Mouse (Mus musculus) midbrain, embryonic 14.5 days (tissue): ENCODE results near the gene Timeless. TPM values are rescaled to one million over a fixed set of nuclear protein-coding genes. Genes with fewer than 3 reads are reported as not detected.

ENCODE experiments used
- polyA plus RNA-seq: library from polyadenylated mRNA; unstranded; fragments of >200 nt; fragmentation: Nextera tagmentation; extraction: Ambion mirVana; gene quantifications from 2 replicates; pipeline ENCODE4 v1.2.1, GENCODE M21; 2014

Timeless gene
- polyA plus RNA-seq, 1 experiment from 2014 or later = 19.5 TPM

Other genes with a start within 250 kb of the Timeless start
- not detected in 2 replicates for gene Hsd17b6, start 224.5 kb upstream of the Timeless start, polyA plus RNA-seq
- 41.1 and 42.7 TPM in 2 replicates for gene Prim1, start 216.9 kb upstream of the Timeless start, polyA plus RNA-seq
- gene Naca, start 196.5 kb upstream of the Timeless start, polyA plus RNA-seq = 627 and 634 TPM in 2 replicates
- gene Ptges3, start 173.1 kb upstream of the Timeless start, polyA plus RNA-seq = 413 and 443 TPM in 2 replicates
- gene Atp5b, start 148.8 kb upstream of the Timeless start, polyA plus RNA-seq = 1,898 and 2,035 TPM in 2 replicates
- 14.8 and 19.4 TPM in 2 replicates for gene Baz2a, start 140.5 kb upstream of the Timeless start, polyA plus RNA-seq
- 5.0 and 7.1 TPM in 2 replicates for gene Rbms2, start 51.8 kb upstream of the Timeless start, polyA plus RNA-seq
- gene Gls2, start 37.6 kb upstream of the Timeless start, polyA plus RNA-seq = 0.70 and 1.3 TPM in 2 replicates
- gene Spryd4, start 20.3 kb upstream of the Timeless start, polyA plus RNA-seq = 15.1 and 16.8 TPM in 2 replicates
- gene Mip, start 6.2 kb upstream of the Timeless start, polyA plus RNA-seq = 0.12 and 0.17 TPM in 2 replicates
- not detected in 2 replicates for gene Apon, start 22.0 kb downstream of the Timeless start, polyA plus RNA-seq
- gene Apof, start 36.6 kb downstream of the Timeless start, polyA plus RNA-seq = not detected in 2 replicates
- 12.2 and 23.0 TPM in 2 replicates for gene Stat2, start 38.5 kb downstream of the Timeless start, polyA plus RNA-seq
- 0.22 TPM in 1 of 2 replicates, not detected in the other for gene Il23a, start 66.7 kb downstream of the Timeless start, polyA plus RNA-seq
- gene Pan2, start 71.3 kb downstream of the Timeless start, polyA plus RNA-seq = 18.5 and 23.0 TPM in 2 replicates
- 193 and 194 TPM in 2 replicates for gene Cnpy2, start 90.4 kb downstream of the Timeless start, polyA plus RNA-seq
- 221 and 247 TPM in 2 replicates for gene Cs, start 105.7 kb downstream of the Timeless start, polyA plus RNA-seq
- gene Coq10a, start 136.9 kb downstream of the Timeless start, polyA plus RNA-seq = 50.5 and 53.0 TPM in 2 replicates
- 13.3 and 14.1 TPM in 2 replicates for gene Ankrd52, start 145.1 kb downstream of the Timeless start, polyA plus RNA-seq
- not detected in 2 replicates for gene Slc39a5, start 169.2 kb downstream of the Timeless start, polyA plus RNA-seq
- gene Nabp2, start 179.4 kb downstream of the Timeless start, polyA plus RNA-seq = 142 and 144 TPM in 2 replicates
- gene Rnf41, start 179.6 kb downstream of the Timeless start, polyA plus RNA-seq = 80.3 and 96.2 TPM in 2 replicates
- 172 and 229 TPM in 2 replicates for gene Smarcc2, start 227.2 kb downstream of the Timeless start, polyA plus RNA-seq